In the genomic region with DNA sequence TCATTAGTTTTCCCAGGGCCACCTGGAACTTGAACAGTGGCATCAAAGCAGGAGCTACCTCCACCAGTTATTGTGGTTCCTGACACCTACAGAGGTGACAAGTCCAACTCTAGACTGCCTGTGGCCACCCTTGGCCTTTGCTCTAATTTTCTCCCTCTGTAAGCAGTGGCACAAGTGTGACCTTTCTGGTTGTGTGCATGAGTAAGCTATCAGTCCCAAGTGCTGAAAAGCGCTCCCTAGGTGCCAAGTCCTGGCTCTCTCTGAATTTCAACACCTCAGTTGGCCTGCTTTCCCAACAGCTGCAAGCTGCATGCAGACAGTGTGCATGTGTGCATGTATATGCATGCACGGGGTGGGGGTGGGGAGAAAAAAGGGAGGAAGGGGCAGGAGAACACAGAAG, we compare ENCODE assay signal across 27 mouse cellular contexts.
DNase-seq lines count a peak whose midpoint lies in the region; ATAC-seq and TF ChIP-seq lines count a peak whose summit lies in the region.
"Had no signal": no experiment of that assay in that cellular context is flagged by ENCODE, and none has a peak within 500 bp of the region (broad histone marks: within the 10 kb centered on the region; RNA-seq: fewer than 3 reads in every experiment).

No protein-coding gene starts in this region.

- TF ChIP-seq CTCF in lung, postnatal 0 days (IDR thresholded peaks at IDR 0.05): no peak
- TF ChIP-seq CTCF in stomach, postnatal 0 days (IDR thresholded peaks at IDR 0.05; ENCODE audit: low read depth): no peak

- TF ChIP-seq EP300 in lung, postnatal 0 days (IDR thresholded peaks at IDR 0.05): no peak
- no peak for TF ChIP-seq EP300 in stomach, postnatal 0 days (optimal IDR thresholded peaks at IDR 0.05)

- H3K27me3 ChIP-seq in heart, embryonic 10.5 days (ENCODE audit: insufficient read depth, poor library complexity, severe bottlenecking): peaks cover 5% of the 10 kb centered on the region; the same call in 1 of the 2 replicates
- H3K27me3 ChIP-seq in lung, postnatal 0 days (replicated peaks; ENCODE audit: insufficient read depth, low read length): no peaks in the 10 kb centered on the region
- no peaks in the 10 kb centered on the region; the same call in 1 of the 2 replicates for H3K27me3 ChIP-seq in heart, embryonic 14.5 days (ENCODE audit: control insufficient read depth, insufficient read depth, low read length)
- no peaks in the 10 kb centered on the region for H3K27me3 ChIP-seq in stomach, postnatal 0 days (ENCODE audit: control insufficient read depth, insufficient read depth, low read length)
- H3K27me3 ChIP-seq: embryonic facial prominence, embryonic 13.5 days; forebrain, embryonic 12.5 days; hindbrain, embryonic 15.5 days; liver, embryonic 13.5 days; midbrain, embryonic 15.5 days; neural tube, embryonic 12.5 days had no signal

- ATAC-seq in lung, postnatal 0 days: peak; percentile 14; the same call in 1 of the 2 replicates
- peak; percentile 45; the same call in 1 of the 2 replicates for ATAC-seq in heart, embryonic 14.5 days (ENCODE audit: insufficient number of reproducible peaks, insufficient read depth, low FRiP score, low read depth)
- ATAC-seq in stomach, postnatal 0 days (ENCODE audit: low FRiP score, low TSS enrichment): peak; percentile 37; the same call in 1 of the 2 replicates
- ATAC-seq: activated CD4-positive, CD25-positive, alpha-beta regulatory T cell, adult 4 months had no signal

- DNase-seq in heart, adult 18-20 months: peak; percentile 37 to 53
- DNase-seq in heart, embryonic 10.5 days (ENCODE audit: low spot score): no peak
- DNase-seq in lung, postnatal 0 days (ENCODE audit: low spot score): no peak
- DNase-seq in lung, postnatal 4 days: no peak
- no peak for DNase-seq in stomach, postnatal 0 days (ENCODE audit: low spot score)
- no peak for DNase-seq in thymus, postnatal 10 days (ENCODE audit: low spot score in 2 of 2)
- no peak for DNase-seq in embryo, embryonic 10.5 days (ENCODE audit: low spot score)
- DNase-seq: B cell, adult 2 months; cerebellum, adult 11-12 months; cerebellum, postnatal 14 days; embryo, embryonic 11 days; gastrocnemius, postnatal 10 days; kidney, adult 8-10 months; kidney, postnatal 10 days; liver, embryonic 13.5 days; lung, embryonic 14.5 days; lung, postnatal 36 days; right cerebral cortex, postnatal 14 days had no signal

- no peaks in the 10 kb centered on the region for H3K9me3 ChIP-seq in heart, embryonic 10.5 days
- H3K9me3 ChIP-seq in lung, postnatal 0 days (ENCODE audit: low read length): no peaks in the 10 kb centered on the region
- peaks cover 6% of the 10 kb centered on the region; the same call in 1 of the 2 replicates for H3K9me3 ChIP-seq in heart, embryonic 14.5 days (ENCODE audit: control insufficient read depth, low read length)
- no peaks in the 10 kb centered on the region for H3K9me3 ChIP-seq in stomach, postnatal 0 days (ENCODE audit: control insufficient read depth, low read length)
- H3K9me3 ChIP-seq: embryonic facial prominence, embryonic 13.5 days; forebrain, embryonic 12.5 days; heart, embryonic 13.5 days; hindbrain, embryonic 15.5 days; liver, embryonic 13.5 days; midbrain, embryonic 15.5 days; neural tube, embryonic 12.5 days had no signal

- H3K4me3 ChIP-seq in heart, embryonic 10.5 days: no peak overlapping the region
- H3K4me3 ChIP-seq in lung, postnatal 0 days (ENCODE audit: low read depth, low read length): no peak overlapping the region
- H3K4me3 ChIP-seq in heart, embryonic 14.5 days (ENCODE audit: control insufficient read depth in 1 of 2, insufficient read depth in 1 of 2, low read depth in 1 of 2, low read length in 2 of 2): no peak overlapping the region
- no peak overlapping the region for H3K4me3 ChIP-seq in stomach, postnatal 0 days (ENCODE audit: low read depth, low read length)
- H3K4me3 ChIP-seq: embryonic facial prominence, embryonic 13.5 days; erythroblast, embryonic 14.5 days; forebrain, embryonic 12.5 days; heart, embryonic 13.5 days; hindbrain, embryonic 15.5 days; liver, embryonic 13.5 days; midbrain, embryonic 15.5 days; neural tube, embryonic 12.5 days had no signal

- no peak overlapping the region for H3K27ac ChIP-seq in heart, embryonic 10.5 days
- no peak overlapping the region for H3K27ac ChIP-seq in lung, postnatal 0 days (ENCODE audit: low read length)
- peak overlapping the region in 1 of 2 experiments; percentile 7; a peak in 1 of 4 replicates for H3K27ac ChIP-seq in heart, embryonic 14.5 days (replicated peaks in 1 of 2; ENCODE audit: control insufficient read depth in 1 of 2, insufficient read depth in 1 of 2, low read depth in 2 of 2, low read length in 2 of 2)
- H3K27ac ChIP-seq in stomach, postnatal 0 days (replicated peaks): no peak overlapping the region
- H3K27ac ChIP-seq: embryonic facial prominence, embryonic 13.5 days; forebrain, embryonic 12.5 days; heart, embryonic 13.5 days; hindbrain, embryonic 15.5 days; liver, embryonic 13.5 days; midbrain, embryonic 15.5 days; neural tube, embryonic 12.5 days had no signal

- H3K4me1 ChIP-seq in heart, embryonic 10.5 days: peaks cover 27% of the 10 kb centered on the region
- H3K4me1 ChIP-seq in lung, postnatal 0 days (ENCODE audit: insufficient read depth, low read depth, low read length): peaks cover 2% of the 10 kb centered on the region; the same call in 1 of the 2 replicates
- H3K4me1 ChIP-seq in heart, embryonic 14.5 days (ENCODE audit: control insufficient read depth in 2 of 2, insufficient read depth in 2 of 2, low read length in 2 of 2): peaks cover 16 to 30% of the 10 kb centered on the region in 2 experiments
- no peaks in the 10 kb centered on the region for H3K4me1 ChIP-seq in stomach, postnatal 0 days (replicated peaks; ENCODE audit: control insufficient read depth, insufficient read depth)
- H3K4me1 ChIP-seq: forebrain, embryonic 12.5 days had no signal

- WGBS in heart, embryonic 10.5 days: 71% methylated on average over 2 of the region's 2 CpGs
- 84% methylated on average over 2 of the region's 2 CpGs for WGBS in lung, postnatal 0 days
- WGBS in heart, embryonic 14.5 days: 50% methylated on average over 2 of the region's 2 CpGs
- WGBS in stomach, postnatal 0 days: 89% methylated on average over 2 of the region's 2 CpGs

- H3K4me2 ChIP-seq in lung, postnatal 0 days (replicated peaks; ENCODE audit: low read depth, low read length): no peak overlapping the region
- H3K4me2 ChIP-seq in heart, embryonic 14.5 days (ENCODE audit: low read length): no peak overlapping the region
- H3K4me2 ChIP-seq in stomach, postnatal 0 days (replicated peaks; ENCODE audit: low read depth): no peak overlapping the region
- H3K4me2 ChIP-seq: embryonic facial prominence, embryonic 13.5 days; forebrain, embryonic 12.5 days; heart, embryonic 13.5 days; hindbrain, embryonic 15.5 days; liver, embryonic 13.5 days; lung, embryonic 14.5 days; midbrain, embryonic 15.5 days; neural tube, embryonic 12.5 days had no signal

- no peak overlapping the region for H3K9ac ChIP-seq in lung, postnatal 0 days (replicated peaks; ENCODE audit: low read depth)
- H3K9ac ChIP-seq in heart, embryonic 14.5 days (ENCODE audit: low read length): no peak overlapping the region
- H3K9ac ChIP-seq in stomach, postnatal 0 days (ENCODE audit: low read length): no peak overlapping the region
- H3K9ac ChIP-seq: embryonic facial prominence, embryonic 13.5 days; forebrain, embryonic 12.5 days; heart, embryonic 13.5 days; hindbrain, embryonic 15.5 days; liver, embryonic 13.5 days; lung, embryonic 14.5 days; midbrain, embryonic 15.5 days; neural tube, embryonic 12.5 days had no signal

- no peaks in the 10 kb centered on the region for H3K36me3 ChIP-seq in heart, embryonic 10.5 days
- H3K36me3 ChIP-seq in lung, postnatal 0 days (ENCODE audit: insufficient read depth, low read length): no peaks in the 10 kb centered on the region
- H3K36me3 ChIP-seq in heart, embryonic 14.5 days (ENCODE audit: control insufficient read depth, insufficient read depth, low read length): no peaks in the 10 kb centered on the region
- no peaks in the 10 kb centered on the region for H3K36me3 ChIP-seq in stomach, postnatal 0 days (ENCODE audit: control insufficient read depth, insufficient read depth, low read length)
- H3K36me3 ChIP-seq: embryonic facial prominence, embryonic 13.5 days; forebrain, embryonic 12.5 days; heart, embryonic 13.5 days; hindbrain, embryonic 15.5 days; liver, embryonic 13.5 days; midbrain, embryonic 15.5 days; neural tube, embryonic 12.5 days had no signal

Comparison
In these comparisons a context has a peak if more than half of its experiments do, and no peak if none do; other contexts are left out.
1. DNase-seq: peak in heart, adult 18-20 months (2 of 2); none in heart, embryonic 10.5 days (single experiment), lung, postnatal 0 days (single experiment), lung, postnatal 4 days (0 of 2), stomach, postnatal 0 days (single experiment), thymus, postnatal 10 days (0 of 2) and embryo, embryonic 10.5 days (single experiment).
2. Peak in every context shown above with its lines, with median percentiles within 50 percentile points of each other: ATAC-seq.